Mouse (Mus musculus) layer of hippocampus, adult 18-20 months (tissue): ENCODE measurements at regions not wholly inside any gene's neighbourhood (a gene's known extent, or its start where the extent isn't known, plus 50 kb on each side); places are given as distances from the start of the nearest gene placed in this dataset.

Experiments used
- DNase-seq, 2 experiments: peaks; one replicate each; pipeline ENCODE4 v3.0.0; 2022; ENCODE audit warnings: low spot score in 2 of 2

DNA sequence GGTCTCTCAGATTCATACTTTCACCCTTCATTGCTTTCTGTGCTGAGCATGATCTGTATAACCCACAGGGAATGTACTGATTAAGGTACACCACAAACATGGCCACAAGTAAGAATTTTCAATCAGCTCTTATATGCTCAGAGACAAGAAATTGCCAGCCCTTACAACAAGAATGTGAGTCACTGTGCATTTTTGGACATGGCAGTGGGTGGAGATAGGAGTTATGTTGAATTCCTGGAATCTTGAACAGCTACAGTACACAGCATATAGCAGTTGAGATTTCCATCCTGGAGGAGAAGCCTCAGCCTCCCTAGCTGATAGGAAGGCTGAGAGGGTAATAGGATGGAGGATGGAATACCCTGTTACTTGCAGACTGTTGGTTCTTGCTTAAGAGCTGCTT lies 173.8 kb upstream of the Nudt11 start:
- DNase-seq = no peak

DNA sequence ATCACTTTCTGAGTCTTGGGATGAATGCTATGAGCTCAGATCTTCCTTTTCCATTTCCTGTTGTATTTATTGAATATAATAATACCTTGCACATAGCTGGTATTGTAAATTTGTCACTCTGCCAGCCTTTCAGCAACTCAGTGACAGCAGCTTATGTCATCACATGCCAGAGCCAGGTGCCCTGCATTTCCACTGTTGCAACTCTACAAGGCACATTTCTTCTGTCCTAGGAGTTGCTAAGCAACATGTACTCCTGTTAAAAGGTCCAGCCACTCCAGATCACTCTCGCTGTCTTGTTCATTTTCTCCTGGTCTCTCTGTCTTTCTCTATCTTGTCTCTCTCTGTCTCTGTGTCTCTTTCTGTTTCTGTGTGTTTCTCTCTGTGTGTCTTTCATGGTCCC lies 130.1 kb upstream of the Nudt11 start:
- peak in 1 of 2 experiments; percentile 4 for DNase-seq

DNA sequence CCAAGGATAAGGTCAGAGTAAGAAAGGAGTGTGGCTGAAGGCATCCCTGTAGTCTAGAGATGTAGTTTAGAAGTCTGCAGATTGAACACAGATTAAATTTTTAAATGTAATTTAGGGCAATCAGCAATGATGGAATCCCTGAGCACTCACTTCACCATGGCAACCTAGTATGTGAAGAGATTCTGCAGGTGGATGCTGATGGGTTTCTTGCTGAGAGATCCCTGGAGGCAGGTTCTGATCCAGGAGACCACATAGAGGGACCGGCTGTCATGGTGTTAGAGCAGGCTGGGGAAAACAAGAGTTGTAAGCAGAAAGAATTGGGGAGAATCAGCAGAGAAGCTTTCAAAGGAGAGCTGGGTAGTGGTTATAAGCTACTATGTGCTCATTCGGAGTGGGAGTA lies 113.7 kb upstream of the Nudt11 start:
- DNase-seq = no peak

DNA sequence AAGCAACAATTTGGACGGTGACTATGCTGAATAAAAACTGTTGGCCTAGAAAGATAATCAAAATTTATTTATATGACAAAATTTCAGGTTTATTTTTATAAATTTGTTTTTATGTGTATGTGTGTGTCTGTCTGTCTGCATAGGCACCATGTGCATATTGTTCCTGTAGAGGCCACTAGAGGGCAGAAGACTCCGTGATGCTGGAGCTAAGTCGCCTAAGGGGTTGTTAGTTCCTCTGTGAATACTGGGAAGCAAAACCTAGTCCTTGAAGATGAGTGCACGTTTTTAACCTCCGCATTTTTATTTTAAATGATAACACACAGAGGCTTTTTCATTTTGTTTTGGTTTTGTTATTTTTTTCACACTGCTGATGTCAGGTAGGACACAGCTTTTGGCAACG lies 105.3 kb upstream of the Nudt11 start:
- DNase-seq = no peak
